Mouse (Mus musculus): ENCODE data around the gene Slc16a10. TPM values are rescaled to one million over a fixed set of nuclear protein-coding genes. Genes with fewer than 3 reads are reported as not detected.

Gene Slc16a10
- total RNA-seq (2021): 10 to 100 TPM; 21.1 to 24.2 TPM
- 6.8 and 11.5 TPM in 2 replicates for polyA plus RNA-seq (2012; rRNA removed)
- long read RNA-seq, full-length matches to known transcripts: 14 of 18 reads
- long read RNA-seq, partial matches to known transcripts: 0 of 18 reads
- long read RNA-seq, other reads (novel, unspliced or antisense): 4 of 18 reads

DNA sequence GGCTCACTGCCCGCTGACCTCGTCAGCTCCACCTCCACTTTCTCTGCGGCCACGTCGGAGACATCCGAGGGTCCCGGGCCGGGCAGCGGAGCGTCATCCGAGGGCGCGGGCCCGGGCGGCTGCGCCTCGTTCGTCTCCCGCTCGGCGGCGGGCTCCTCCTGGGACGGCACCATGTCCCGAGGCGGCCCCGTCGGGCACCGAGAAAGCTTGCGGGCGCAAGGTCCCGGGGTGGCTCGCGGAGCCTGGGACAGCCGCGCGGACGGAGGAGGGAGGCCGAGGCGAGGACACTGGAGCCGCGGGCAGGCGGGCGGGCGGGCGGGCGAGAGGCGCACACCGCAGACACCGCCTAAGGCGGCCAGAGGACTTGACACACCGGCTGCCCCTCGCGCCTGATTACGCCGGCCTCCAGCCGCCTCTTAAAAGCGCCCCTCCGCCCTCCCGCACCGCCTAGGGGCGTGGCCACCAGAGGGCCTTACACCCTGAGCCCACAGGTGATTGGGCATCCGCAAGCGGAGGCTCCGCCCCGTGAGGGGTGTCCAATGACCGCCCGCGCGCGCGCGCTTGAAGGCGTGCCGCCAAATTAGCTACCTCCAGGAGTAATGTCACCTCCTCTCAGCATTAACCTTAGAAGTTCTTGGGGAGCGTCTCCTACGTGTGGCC, at the start of gene Slc16a10:
Gene Slc16a10 (minus strand): TSS at position 395 of the 660 bp plus-strand sequence.
- DNase-seq: peak; percentile 98

GRCm38 (mm10) chr10:40191338-40191979, 49.4 kb upstream of the Slc16a10 start:
- DNase-seq: no peak

DNA sequence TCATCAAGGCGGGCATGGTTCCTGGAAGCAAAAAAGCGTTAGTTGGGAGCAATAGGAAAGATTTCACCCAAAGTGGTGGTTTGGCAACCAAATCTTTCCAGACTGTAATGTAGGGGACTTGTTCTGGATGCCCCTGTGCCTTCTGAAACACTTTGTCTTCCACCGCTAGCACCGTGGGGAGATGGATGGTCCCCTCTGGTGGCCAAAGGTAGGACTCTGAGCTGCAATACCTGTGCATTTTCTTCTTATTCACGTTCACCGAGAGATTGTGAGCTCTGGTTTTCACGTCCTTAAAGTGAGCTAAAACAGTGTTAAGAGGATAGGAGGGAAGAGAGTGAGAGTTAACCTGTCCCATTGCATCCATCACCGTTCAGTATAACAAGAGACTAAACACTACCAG, 48.8 kb upstream of the Slc16a10 start:
- no peak for DNase-seq

DNA sequence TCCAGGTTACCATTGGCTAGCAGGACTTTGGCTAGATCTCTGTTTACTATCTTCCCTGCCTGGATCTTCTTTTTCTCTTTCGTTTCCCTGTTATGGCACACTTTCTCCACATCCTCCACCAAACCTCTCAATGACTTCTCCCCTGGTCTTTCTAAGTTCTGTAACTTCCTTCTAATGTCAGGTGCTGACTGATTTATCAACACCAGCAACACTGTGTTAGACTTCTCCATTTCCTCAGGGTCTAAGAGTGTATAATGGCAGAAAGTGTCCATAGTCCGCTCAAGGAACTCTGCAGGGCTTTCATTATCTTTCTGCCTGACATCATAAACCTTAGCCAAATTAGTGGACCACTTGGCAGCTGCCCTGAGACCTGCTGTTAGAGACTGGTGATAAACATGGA, 47.6 kb upstream of the Slc16a10 start:
- no peak for DNase-seq

DNA sequence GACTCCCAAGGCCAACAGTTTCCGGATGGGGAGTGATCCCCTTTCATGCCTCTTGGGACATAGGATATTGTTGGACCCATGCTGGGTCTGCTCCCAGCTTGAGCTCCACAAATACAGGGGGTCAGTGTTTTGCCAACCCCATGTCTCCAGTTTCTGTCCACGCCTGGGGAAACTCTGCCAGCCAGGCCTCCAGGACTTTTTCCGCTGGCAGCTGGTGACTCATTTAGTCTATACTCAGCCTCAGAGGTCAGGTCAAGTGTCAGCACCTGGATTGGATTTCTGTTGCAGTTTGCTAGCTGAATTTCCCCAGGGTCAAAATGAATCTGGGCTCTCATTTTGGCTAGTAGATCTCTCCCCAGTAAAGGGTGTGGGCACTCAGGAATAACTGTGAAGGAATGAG, 46.8 kb upstream of the Slc16a10 start:
- DNase-seq: no peak

- DNase-seq: no peak
These were observed 43.9 kb upstream of the Slc16a10 start for GRCm38 (mm10) chr10:40185956-40186355.

DNA sequence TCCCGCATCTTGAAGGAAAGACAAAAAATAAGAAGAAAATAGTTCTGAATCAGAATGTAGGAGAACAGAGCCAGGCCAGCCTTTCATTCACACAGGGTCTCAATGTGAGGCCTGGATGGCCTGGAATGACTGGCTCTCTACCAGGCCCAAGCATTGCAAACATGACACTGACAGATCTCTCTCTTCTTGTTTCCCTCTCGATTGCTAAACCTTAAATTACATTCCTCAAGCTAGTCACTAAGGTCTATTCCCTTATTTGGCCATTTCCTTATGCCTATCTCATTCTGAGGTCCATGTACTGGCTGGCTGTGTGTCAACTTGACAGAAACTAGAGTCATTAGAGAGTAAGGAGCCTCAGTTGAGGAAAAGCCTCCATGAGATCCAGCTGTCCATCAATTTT, 38.0 kb upstream of the Slc16a10 start:
- no peak for DNase-seq

DNA sequence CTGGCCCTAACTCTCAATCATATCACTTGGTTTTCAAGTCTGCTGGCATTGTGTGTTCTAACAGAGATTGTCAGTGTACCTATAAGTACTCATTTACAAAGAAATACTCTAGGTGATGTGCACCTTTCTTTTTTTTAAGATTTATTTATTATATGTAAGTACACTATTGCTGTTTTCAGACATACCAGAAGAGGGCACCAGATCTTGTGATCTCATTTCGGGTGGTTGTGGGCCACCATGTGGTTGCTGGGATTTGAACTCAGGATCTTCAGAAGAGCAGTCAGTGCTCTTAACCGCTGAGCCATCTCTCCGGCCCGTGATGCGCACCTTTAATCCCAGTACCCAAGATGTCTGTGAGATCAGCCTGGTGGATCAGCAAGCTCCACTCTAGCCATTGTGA, 37.1 kb upstream of the Slc16a10 start:
- no peak for DNase-seq

DNA sequence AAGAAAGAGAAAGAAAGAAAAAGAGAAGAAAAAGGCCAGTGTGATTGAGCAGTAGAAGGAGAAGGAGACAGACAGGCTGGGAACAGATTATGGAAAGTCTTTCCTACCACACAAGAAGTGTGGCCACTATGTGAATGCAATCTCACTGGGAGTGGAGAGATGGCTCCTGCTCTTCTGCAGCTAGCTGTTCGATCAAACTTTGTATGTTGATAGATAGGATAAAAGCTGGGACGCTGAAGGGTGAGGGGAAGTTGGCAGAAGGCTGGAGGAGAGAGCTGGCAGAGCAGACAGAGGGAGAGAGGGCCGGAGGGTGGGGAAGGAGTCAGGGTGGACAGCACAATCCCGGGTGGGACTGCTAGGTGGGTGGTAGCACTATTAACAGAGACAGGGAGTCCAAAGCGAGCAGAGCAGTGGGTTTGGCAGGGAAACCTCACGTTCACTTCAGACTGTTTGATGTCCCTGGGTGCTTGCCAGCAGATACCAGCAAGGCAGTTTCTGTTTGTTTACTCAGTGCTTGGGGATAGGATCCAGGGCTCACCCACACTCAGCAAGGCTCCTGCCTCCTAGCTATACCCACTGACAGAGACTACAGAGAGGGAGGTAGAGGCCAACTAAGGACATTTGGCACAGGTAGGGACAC, 35.4 kb upstream of the Slc16a10 start:
- DNase-seq: peak; percentile 82

- DNase-seq: no peak
These were observed 30.1 kb upstream of the Slc16a10 start for GRCm38 (mm10) chr10:40172136-40172535.

DNA sequence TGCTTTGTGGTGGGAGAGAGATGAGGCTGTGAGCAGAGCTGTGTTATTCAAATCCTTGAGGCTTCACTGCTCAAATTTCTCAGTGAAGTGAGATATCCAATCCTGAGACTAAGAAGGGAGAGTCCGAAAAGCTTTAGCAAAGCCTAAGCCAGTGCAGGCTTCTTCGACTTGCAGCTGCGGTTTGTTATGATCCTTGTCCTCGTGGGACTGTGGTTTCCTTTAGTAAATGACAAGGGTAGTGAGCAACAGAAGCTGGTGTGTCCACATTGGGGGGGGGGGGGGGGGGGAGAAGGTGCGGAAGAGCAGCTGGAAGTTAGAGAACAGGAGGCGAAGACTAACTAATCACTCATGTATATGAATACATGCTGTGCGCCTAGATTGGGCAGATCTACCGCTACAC, 29.2 kb upstream of the Slc16a10 start:
- no peak for DNase-seq

DNA sequence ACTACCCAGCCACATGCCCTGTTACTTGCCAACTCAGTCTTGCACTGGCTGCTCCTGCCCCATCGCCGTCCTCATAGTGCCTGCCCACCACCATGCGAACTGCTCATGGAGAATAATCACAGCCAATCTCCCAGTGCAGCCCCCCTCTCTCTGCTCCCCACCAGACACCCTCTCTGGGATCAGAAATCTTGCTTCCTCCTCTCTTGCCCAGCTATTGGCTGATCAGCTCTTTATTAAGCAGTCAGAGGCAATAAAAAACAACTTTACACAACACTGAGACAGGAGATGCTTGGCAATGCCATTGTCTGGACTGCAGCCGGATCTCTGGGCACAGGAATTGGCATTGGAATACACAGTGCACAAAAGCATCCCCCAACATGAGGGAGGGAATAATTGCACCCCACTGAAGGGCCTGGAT, 28.1 kb upstream of the Slc16a10 start:
- no peak for DNase-seq

- no peak for DNase-seq
These were observed 27.5 kb upstream of the Slc16a10 start for GRCm38 (mm10) chr10:40169566-40169965.

DNA sequence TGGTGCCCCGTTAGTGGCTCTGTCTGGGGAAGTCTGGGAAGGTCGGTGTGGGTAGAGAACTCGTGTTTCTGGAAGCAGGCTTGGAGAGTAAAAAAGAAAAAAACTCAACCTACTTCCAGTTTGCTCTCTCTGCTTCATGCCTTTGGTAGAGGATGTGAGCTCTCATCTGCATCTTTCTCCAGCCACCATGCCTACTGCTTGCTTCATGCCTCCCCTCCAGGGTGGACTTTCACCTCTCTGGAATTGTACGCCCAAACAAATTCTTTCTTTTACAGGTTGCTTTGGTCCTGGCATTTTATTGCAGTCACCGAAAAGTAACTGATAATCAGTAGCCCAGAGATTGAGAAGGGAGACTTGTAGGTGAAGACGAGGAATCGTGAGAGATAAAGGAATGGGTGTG, 27.0 kb upstream of the Slc16a10 start:
- no peak for DNase-seq

- DNase-seq: peak; percentile 51
These were observed 22.6 kb upstream of the Slc16a10 start for GRCm38 (mm10) chr10:40164421-40165386.

DNA sequence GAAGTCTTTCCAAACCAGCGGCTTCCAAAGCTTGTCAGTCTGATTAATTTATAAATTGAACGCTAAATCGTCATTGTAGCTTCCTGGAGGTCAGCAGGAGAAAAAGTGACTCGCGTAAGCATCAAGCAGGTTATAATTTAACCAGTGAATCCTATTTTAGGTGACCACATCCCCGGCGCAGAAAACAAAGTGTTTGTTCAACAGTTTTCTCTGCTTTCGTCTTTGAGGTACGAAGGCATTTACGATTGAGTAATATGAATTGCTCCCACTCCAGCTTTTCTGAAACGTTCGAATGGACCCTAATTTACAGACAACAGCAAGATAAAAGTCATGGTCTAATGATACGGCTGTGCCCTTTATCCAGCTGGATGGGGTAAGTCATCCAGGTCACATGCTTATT, 21.9 kb upstream of the Slc16a10 start:
- peak; percentile 17 for DNase-seq

GRCm38 (mm10) chr10:40163338-40163737, 21.3 kb upstream of the Slc16a10 start:
- DNase-seq: no peak

DNA sequence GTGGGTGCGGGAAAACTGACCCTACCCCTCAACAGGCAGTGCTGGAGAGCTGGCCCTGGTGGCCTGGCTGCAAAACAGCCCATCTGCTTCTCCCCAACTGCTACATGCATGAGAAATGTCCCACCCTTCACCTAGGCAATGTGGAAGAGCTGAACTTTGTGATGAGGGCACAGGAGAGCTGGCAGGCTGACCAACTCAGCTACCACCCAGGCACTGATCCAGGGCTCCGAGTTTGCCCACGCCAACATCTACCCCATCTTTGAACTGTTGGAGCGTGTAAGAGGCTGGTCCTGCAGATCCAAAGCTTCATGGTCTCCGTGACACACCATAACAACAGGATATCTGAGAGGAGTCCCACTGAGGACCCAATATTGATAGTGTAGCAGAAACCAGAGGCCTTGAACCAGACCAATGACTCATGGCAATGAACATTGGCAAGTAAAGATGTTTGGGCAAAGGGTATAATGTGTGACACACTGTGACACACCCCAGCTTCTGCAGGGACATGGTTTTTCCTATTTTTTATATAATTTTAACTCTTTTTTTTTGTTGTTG, 19.7 kb upstream of the Slc16a10 start:
- peak; percentile 59 for DNase-seq

DNA sequence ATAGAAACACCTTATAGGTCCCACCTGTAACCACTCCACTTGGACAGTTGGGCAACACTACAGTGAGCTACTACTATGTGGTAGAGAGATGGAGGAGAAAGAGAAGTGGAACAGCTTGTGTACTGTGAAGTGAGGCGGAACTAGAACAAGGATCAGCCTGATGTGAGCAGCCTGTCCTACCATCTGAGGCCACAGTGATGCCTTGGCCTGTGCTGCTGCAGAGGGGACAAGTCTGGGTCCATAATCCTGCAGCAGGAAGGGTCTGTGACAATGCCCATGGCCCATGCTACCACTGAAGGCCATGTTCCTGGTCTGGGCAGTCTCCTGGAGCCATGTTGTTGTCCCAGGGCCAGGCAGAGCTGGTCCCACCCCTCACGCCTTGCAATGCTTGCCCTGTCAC, 19.2 kb upstream of the Slc16a10 start:
- DNase-seq: no peak

DNA sequence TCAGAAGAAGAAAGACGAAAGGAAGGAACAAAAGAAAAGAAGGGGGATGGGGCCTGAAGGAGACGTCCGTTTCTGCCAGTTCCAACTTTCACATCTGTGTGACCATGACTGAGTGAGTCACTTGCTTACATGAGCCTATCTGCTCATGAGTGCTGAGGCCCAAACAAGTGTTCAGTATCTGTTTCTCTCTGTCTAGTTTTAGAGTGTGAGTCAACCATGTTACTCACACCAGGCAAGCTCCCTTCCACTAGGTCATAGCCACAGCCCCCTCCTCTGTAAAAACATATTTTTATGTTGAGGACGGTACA, 10.4 kb upstream of the Slc16a10 start:
- peak; percentile 59 for DNase-seq

- peak; percentile 45 for DNase-seq
These were observed 9.9 kb upstream of the Slc16a10 start for GRCm38 (mm10) chr10:40151852-40152549.

Data from adrenal gland, adult 2 months (tissue).